Mouse (Mus musculus) thymus, postnatal 14 days (tissue): ENCODE measurements at regions not wholly inside any gene's neighbourhood (a gene's known extent, or its start where the extent isn't known, plus 50 kb on each side); places are given as distances from the start of the nearest gene placed in this dataset.

ENCODE experiments used
- DNase-seq: peaks from one replicate; pipeline ENCODE4 v3.0.0; 2021

DNA sequence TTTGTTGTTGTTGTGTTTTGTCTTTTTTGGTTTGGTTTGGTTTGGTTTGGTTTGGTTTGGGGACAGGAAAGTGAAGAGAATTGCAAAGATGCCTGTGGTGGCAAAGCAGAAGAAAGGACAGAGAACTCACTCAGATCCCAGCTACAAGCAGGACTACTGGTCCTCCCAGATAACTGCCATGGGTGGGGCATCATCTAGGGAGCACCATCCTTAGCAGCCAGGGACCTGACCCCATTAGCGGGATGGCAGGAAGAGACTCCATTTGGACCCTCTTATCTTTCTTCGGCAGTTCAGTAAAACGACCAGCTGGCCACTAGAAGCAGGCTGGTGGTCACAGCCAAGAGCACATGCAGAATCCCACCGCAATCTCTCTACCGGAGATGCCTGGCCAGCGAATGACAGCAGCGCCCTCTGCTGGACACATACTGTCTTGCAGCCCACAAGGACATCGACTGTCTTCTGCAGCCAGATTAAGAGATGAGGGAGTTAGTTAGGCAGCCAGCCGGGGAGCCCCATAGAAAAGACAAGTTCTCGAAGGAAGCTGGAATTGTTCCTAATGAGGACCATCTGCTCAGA, 119.8 kb downstream of the Gm9195 start:
- peak; percentile 65 for DNase-seq

DNA sequence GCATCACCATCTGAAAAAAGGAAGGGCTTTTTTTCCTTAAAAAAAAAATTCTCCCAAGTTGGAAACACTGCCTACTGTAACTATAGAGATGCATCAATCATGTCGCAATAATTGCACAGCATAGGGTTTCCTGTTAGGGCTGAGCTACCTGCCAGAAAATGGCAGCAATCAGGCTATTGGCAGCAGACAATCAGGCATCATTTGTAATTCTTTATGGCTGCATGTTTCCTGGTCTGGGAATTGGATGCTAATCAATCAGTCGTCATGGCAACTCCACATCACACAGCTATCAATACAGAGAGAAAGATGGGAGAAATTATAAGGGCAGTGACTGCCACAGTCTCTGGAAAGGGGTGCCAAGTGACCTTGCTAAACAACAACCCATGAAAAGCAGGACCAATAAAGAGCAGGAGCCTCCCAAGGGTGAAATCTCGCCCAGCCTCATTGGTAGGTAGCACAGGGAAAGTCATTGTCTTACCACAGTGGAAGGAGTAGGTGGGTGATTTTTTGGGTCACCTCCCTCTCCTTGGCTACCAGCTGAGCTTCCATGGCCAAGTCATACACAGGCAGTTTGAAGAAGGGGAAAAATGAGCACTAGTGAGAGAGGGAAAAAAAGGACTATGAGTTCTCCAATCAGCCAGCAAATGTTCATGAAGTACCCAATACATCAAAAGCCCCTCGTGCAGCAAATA, 130.7 kb downstream of the Gm9195 start:
- DNase-seq, result no peak

- DNase-seq, result no peak
These were observed 131.5 kb downstream of the Gm9195 start for GRCm38 (mm10) chr14:72360181-72360580.

DNA sequence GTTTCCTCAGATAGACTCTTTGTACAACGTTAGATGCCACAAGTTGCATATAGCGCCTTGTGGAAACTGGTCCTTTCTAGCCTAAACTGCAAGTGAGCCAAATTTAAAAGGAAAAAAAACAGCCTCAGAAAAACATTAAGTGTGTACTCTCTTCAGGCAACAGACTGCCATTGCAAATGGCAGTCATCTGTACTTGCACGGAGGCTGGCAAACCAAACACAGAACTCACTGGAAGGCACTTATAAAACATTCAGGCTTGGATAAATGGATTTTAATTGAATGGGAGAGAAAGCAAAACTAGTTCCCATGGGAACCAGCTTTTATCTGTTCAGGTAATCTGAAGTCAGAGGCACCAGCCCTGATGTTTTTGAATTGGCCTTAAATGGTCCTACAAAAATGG, 133.7 kb downstream of the Gm9195 start:
- DNase-seq, result no peak

DNA sequence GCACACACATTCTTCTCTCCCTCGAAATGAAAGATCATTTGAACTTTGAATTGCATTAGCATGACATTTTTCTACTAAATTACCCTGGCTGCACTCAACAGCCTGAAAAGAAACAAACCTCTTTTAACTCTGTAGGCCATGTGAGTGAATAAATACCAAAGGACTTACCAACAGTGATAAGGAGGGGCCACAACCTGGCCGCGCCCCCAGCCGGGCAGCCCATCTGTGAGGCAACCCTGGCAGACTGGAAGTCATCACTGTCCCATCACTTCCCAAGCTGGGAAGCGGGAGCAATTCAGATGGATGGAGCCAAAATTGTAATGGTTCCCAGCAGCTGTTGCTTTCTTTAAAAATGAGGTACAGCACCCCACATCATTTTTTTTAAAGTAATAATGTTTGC, 149.5 kb downstream of the Gm9195 start:
- no peak for DNase-seq

- DNase-seq, result no peak
These were observed 150.0 kb downstream of the Gm9195 start for GRCm38 (mm10) chr14:72341590-72342154.

DNA sequence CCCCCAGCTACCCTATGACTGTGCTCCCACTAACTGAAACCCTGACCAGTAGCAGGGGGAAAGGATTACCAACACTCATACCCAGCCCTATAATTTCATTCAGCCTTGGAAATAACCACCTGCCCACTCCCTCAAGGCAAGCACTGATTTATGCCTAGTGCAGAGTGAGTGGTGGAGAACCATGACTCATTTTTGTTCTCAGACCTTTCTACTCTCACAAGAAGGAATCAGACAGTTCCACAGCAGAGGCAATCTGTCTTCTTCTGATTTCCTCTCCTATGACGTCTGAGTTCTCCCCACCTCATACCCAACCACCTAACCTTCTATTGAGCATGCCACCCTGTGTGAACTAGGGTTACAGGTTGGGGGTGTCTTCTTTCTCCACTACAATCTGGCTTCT, 153.6 kb downstream of the Gm9195 start:
- no peak for DNase-seq

DNA sequence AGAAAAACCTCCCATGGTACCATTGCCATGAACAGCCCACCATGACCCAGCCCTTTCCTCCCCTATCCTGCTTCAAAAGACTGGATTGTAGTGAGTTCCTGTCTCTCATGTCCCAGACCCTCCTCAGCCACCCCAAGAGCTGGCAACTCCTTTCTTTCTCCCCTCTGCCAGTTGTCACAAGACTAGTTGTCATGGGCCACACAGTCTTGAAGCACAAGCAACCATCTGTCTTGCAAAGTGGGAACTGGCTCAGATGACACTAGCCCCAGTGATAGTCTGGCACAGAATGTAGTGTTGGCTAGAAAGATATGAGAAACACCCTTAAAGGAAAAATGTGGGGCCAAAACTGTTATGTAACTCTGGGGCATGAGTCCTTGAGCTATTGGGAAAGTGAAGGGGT, 187.8 kb downstream of the Gm9195 start:
- DNase-seq, result no peak

- DNase-seq, result peak; percentile 37
These were observed 191.6 kb downstream of the Gm9195 start for GRCm38 (mm10) chr14:72300026-72300425.

- no peak for DNase-seq
These were observed 197.0 kb downstream of the Gm9195 start for GRCm38 (mm10) chr14:72294631-72295030.

GRCm38 (mm10) chr14:72293677-72294387, 197.8 kb downstream of the Gm9195 start:
- no peak for DNase-seq

DNA sequence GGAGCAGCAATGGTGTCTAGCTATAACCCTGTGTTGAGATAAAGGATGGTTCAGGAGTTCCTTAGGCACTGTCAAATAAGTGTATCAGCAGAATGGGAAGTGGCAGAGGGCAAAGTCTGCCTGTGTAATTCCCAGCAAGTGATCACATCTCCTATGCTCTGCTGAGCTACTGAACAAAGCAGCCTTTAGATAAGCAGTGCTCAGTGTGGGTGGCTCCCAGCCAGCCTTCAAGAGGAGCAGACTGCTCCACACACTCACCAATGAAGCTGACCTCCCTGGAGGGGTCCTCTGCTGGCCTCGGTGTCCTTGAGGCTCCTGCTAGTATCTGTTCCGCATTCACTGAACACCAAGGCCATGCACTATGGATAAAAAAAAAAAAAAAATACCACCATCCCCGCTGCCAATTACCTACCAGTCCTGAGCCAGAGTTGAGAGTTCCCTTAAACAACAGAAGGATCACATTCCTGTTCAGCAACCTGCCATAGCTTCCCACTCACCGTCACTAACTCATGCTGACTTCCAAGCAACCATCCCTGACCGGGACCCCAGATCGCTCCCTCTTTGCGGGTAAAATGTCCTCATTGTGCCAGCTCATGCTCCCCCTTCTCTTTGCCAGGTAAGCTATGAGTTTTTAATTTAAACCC, 198.9 kb downstream of the Gm9195 start:
- no peak for DNase-seq

DNA sequence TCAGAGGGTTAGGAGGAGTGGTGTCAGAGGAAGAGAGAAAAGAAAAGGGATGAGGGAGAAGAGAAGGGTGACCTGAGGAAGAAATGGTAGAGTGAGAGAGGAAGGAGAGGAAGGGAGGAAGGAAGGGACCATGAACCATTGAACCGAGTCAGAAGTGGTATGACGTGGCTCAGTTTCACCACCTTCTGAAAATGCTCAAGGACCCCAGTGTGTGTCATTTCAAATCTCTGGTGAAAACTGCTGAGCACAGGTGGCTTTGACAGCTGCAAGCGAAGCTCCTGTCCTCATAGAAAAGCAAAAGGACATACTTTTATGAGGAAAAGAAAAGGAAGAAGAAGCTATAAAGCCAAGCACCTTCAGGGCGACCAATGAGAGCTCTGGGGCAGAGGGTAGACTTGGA, 214.3 kb downstream of the Gm9195 start:
- DNase-seq, result no peak

- no peak for DNase-seq
These were observed 232.4 kb downstream of the Gm9195 start for GRCm38 (mm10) chr14:72259255-72259654.

DNA sequence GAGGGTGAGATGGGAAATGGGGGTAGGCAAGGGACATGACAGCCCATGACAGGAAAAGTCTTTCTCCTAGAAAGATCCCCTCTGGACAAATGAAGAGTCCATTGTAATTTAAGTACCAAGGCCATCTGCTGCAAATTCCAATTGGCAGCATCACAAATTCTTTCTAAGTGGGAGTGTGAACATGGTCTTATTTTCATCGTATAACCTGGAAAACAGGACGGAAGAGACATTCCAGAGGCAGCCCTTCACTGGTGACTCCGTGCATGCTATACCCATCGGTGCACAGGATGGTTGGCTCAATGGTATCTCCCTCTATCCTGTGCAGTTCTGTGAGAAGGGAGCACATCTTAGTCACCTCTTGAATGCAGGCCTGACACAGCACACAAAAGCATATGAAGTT, 249.8 kb downstream of the Gm9195 start:
- DNase-seq, result no peak

DNA sequence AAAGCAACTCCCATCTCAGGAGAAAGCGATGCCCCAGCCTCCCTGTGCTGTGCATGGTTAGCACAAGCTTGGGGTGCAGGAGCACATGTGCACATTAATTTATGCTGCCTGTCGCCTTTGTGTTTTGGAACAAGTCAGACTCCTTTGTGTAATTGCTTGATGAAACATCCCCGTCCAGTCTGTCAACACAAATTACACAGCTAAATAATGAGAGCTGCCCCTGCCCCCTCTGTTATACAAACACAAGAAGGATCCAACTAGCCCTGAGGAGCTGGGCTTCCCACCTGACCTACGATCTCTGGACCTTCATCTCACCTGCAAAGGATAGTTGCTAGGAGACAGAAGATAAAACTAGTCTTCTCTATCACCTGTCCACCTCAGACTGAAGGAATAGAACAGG, 251.4 kb downstream of the Gm9195 start:
- no peak for DNase-seq

DNA sequence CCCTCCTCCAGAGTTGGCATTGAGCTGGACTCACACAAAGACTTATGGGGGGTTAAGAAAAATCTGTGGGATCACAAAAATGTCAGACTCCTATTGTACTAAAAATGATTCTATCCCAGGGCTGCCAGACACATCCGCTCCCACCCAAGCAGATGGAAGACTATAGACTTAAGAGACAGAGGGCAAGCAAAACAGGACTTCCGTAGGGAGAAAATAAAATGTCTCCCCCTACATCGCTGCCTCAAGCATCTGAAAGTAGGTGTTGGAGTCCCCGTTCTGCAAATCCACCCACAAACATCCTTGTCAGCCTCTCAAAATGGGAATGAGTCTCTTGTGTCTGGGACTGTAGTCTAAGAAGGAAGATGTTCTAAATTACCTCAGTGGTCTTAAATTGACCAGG, 253.3 kb downstream of the Gm9195 start:
- no peak for DNase-seq

- no peak for DNase-seq
These were observed 257.2 kb downstream of the Gm9195 start for GRCm38 (mm10) chr14:72234234-72235075.

- DNase-seq, result no peak
These were observed 263.8 kb downstream of the Gm9195 start for GRCm38 (mm10) chr14:72227853-72228252.

- no peak for DNase-seq
These were observed 264.2 kb downstream of the Gm9195 start for GRCm38 (mm10) chr14:72227441-72227840.

- DNase-seq, result no peak
These were observed 264.7 kb downstream of the Gm9195 start for GRCm38 (mm10) chr14:72226946-72227345.

GRCm38 (mm10) chr14:72222836-72223235, 268.8 kb downstream of the Gm9195 start:
- no peak for DNase-seq

GRCm38 (mm10) chr14:72219523-72219922, 272.1 kb downstream of the Gm9195 start:
- no peak for DNase-seq
